Mouse (Mus musculus) G1E-ER4 (cell line): ENCODE data around the gene Klf6. TPM values are rescaled to one million over a fixed set of nuclear protein-coding genes. Genes with fewer than 3 reads are reported as not detected.

Source experiments
- GATA1 ChIP-seq: IDR thresholded peaks from one replicate; pipeline ENCODE4 v1.8.0; 2012; ENCODE audit warnings: low read length, inconsistent platforms
- polyA plus RNA-seq: library from polyadenylated mRNA; stranded (reverse); fragments of >175 nt; gene quantifications from 2 replicates; pipeline ENCODE4 v1.2.3, GENCODE M21; 2012

The Klf6 gene
- 22.1 and 29.0 TPM in 2 replicates for polyA plus RNA-seq

- TF ChIP-seq GATA1: no peak
These were observed at the start of gene Klf6 for GRCm38 (mm10) chr13:5861157-5862002. Gene Klf6 (plus strand): TSS chr13:5861482.

GRCm38 (mm10) chr13:5813433-5813832, 47.8 kb upstream of the Klf6 start:
- no peak for TF ChIP-seq GATA1

DNA sequence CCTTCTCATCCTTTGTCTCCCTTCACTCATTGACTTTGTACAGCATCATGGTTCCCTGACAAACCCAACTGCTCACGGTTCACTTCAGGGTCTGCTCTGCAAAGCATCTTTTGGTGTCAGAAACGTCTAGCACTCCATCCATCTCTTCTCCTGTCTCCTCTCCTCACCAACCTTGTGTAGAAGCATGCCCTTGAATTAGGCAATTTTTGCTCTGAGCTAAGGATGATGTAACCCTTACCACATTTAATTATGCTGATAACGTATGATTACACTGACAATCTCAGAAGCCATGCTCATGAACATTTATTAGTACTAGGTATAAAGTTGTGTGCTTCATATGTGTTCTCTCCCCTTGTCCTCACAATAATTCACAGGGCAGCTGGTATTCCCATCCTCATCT, 44.0 kb upstream of the Klf6 start:
- no peak for TF ChIP-seq GATA1

DNA sequence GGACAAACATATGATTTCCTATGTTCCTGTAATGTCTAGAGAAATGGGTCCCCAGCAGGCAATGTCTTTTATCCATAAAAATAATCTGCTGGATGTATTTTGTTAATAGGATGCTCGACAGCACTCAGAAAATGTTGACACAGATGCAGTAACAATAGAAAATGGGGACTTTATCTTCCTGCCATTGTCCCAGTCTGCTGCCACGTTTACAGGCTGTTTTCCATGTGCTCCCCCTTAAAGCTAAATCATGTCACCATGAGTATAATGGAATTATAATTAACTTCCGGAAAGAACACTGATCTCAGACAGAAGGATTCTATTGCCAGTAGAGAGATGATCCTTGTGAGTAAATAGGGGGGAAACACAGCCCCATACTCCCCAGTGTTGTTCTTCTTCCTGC, 42.1 kb upstream of the Klf6 start:
- TF ChIP-seq GATA1: no peak

- TF ChIP-seq GATA1: no peak
These were observed 38.7 kb upstream of the Klf6 start for GRCm38 (mm10) chr13:5822586-5822985.

DNA sequence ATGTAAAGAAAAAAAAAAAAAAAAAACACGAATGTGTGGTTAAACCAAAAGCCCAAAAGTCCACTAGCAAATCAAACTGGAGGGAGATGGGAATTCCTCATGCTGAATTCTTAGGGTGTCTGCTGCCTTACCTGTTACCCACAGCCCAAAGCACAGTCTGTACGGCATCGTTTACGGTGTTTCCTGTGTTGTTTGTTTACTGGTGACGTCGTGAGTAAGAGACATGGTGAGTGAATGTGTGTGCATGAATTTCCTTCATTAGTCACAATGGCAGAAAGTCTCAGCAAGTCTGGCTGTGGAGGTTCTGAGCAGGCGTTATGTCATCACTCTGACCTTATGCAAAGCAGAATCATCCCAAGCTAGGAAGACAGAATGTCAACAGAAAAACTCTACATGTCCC, 38.1 kb upstream of the Klf6 start:
- no peak for TF ChIP-seq GATA1

- no peak for TF ChIP-seq GATA1
These were observed 37.0 kb upstream of the Klf6 start for GRCm38 (mm10) chr13:5824189-5824815.

GRCm38 (mm10) chr13:5826170-5826827, 35.0 kb upstream of the Klf6 start:
- TF ChIP-seq GATA1: no peak

- TF ChIP-seq GATA1: no peak
These were observed 29.3 kb upstream of the Klf6 start for GRCm38 (mm10) chr13:5831976-5832375.

GRCm38 (mm10) chr13:5837174-5837777, 24.0 kb upstream of the Klf6 start:
- no peak for TF ChIP-seq GATA1

DNA sequence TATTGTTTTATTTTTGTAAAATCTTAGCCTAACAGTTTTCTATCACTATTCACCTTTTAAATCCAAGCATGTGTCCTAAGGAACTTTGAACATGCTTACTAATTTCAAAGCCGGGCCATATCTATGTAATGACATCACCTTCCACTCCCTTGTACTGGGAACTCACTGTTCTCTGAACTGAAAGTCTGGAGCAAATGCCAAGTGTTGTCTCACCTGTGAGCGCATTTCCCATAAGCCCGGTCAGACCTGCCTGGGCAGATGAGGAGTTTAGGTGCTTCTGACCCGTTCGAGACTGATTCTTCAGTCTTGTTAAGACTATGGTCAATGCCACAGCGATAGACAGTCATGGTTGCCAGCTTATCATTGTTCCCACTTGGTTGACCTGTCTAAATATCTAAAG, 19.9 kb upstream of the Klf6 start:
- TF ChIP-seq GATA1: no peak

GRCm38 (mm10) chr13:5842911-5843310, 18.4 kb upstream of the Klf6 start:
- no peak for TF ChIP-seq GATA1

DNA sequence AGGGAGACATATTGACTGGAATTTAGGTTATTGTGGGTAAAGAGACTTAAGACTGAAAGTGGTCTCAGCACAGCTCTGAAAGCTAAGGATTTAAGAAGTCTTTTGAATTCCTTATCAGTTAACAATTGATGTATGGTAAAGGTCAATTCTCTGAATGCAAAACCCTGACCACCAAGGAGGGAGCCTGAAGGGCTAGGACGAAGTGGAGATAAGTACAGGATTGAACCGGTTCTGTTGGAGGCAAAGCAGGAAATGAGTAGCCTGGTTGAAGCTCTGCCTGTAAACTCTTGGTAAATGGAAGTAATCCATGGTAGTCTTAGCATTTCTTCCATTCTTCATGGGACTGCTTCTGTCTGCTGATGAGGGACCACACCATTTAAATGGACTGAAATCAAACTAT, 17.5 kb upstream of the Klf6 start:
- TF ChIP-seq GATA1: no peak

- TF ChIP-seq GATA1: no peak
These were observed 16.9 kb upstream of the Klf6 start for GRCm38 (mm10) chr13:5844338-5844737.

DNA sequence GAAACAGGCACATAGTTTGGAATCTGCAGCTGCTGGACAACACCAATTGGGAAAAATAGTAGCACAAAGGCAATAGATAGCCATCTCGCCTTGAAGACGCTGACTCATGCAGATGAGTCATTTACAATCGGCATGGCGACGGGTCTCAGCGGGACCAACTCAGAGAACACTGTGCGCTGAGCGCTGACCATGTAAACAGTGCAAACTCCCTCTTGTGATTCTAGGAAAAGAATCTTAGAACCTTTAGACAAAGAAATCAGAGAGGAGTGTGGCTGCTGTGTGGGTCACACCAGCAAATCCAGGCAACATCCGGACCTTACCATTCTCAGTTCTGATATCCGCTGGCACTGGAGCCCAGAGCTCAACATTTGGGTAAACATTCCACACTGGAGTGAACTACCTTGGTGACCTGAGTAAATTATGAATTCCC, 16.1 kb upstream of the Klf6 start:
- TF ChIP-seq GATA1: no peak

DNA sequence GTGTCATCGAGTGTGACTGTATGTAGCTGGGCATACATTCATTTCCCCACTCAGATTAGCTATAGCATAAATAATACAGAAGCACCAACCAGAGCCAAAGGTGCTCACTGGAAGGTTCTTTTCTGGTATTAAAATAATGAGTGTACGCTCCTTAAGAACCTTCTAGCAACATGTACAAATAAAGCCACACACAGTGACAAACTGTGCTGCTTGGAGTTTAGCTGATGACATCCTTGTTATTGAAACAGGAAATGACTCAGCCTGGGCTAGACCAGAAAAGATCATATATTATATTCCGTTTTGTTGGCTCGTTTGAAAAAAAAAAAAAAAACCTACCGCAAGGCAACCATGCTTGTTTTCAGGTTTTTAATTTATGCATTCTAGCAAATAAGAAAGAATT, 15.7 kb upstream of the Klf6 start:
- no peak for TF ChIP-seq GATA1

DNA sequence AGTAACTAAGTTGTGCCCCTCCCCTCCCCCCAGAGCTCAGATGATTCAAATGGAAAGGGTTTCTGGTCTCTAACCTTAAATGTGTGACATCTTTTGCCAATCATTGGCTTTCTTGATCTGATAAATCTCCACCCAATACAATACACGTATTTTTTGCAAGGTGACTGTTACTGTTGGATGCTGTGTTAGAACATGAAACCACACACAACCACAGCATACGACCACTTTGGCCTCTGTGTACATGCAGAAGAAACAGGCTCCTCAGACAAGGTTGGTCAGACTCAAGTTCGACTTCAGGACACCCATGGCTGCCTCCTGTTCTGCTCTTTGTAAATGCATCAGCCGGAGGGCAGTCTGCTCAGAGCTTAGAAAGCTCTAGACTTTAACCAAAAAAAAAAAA, 14.4 kb upstream of the Klf6 start:
- no peak for TF ChIP-seq GATA1
